Mouse (Mus musculus): ENCODE results near the gene Olfr159.

- TF ChIP-seq CTCF (IDR thresholded peaks at IDR 0.05; ENCODE audit: low read depth), result no peak
- TF ChIP-seq EP300 (IDR thresholded peaks at IDR 0.05; ENCODE audit: low read depth), result no peak
Measured at GRCm38 (mm10) chr4:43729126-43729525, 41.7 kb downstream of the Olfr159 start.
